Mouse (Mus musculus): ENCODE results near the gene Uaca. TPM values are rescaled to one million over a fixed set of nuclear protein-coding genes. Genes with fewer than 3 reads are reported as not detected.

Gene Uaca
- total and polyA plus RNA-seq, 3 experiments, result 0.17 to 0.34 TPM; not detected in 1

DNA sequence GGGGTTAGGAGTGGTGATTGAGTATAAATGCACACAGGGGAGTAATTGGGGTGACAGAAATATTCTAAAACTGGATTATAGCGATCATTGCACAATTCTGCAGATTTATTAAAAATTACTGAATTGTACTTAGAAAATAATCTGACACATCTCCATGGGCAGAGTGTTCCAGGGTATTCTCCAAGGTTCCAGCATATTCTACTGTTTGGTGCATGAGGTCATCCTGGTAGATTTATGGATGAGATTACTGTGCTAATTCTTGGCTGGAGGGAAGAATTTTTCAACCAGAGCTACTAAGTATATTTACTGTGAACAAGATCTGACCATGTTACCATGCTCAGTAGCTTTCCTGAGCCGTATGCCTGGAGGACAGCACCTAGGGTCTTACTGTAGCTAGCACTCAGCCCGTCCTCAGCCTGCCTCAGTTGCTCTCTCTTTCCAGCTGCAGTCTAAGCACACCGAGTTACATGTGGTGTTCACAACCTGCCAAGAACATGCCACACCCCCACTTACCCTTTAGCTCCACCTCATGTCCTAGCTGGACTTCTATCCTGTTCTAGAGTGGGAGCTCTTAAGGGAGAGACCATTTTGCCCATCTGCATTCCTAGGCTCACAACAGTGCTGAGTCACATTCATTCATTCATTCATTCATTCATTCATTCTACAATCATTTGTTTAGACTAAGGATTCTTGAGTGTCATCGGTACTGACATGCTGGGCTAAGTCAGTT is 104.1 kb downstream of the Uaca start:
- Histone ChIP-seq H3K27ac (ENCODE audit: insufficient read depth, low read depth) (no peak overlapping the region), H3K79me2 (replicated peaks; ENCODE audit: control insufficient read depth, extremely low read depth, insufficient read depth, poor library complexity, severe bottlenecking) (no peaks in the 10 kb centered on the region), H3K4me3 (replicated peaks in 1 of 3; ENCODE audit: low read depth in 2 of 3, low read length in 2 of 3, poor library complexity in 1 of 3) (no peak overlapping the region), H3K4me2 (ENCODE audit: insufficient read depth, low read depth, poor library complexity, severe bottlenecking) (no peak overlapping the region), H3K9ac (ENCODE audit: insufficient read depth, low read depth) (no peak overlapping the region), H3K36me3 (replicated peaks in 1 of 2; ENCODE audit: control insufficient read depth in 1 of 2, insufficient read depth in 1 of 2, low read length in 1 of 2) (no peaks in the 10 kb centered on the region), H3K4me1 (ENCODE audit: control insufficient read depth in 1 of 2, insufficient read depth in 2 of 2) (peaks cover 19 to 68% of the 10 kb centered on the region in 2 experiments), H3K27me3 (replicated peaks) (peaks cover 14% of the 10 kb centered on the region), H3K9me3 (replicated peaks; ENCODE audit: low read length) (no peaks in the 10 kb centered on the region)
- in situ Hi-C loops (cut with MboI; ENCODE audit: low pct_ligation_motif_present, low pct_unique_long_range_greater_than_20kb, low sequenced_read_pairs), result no loop called here
- DNase-seq (ENCODE audit: extremely low read depth), result no peak
- dilution Hi-C loops (cut with MboI; ENCODE audit: extremely low pct_ligation_motif_present, extremely low pct_unique_long_range_greater_than_20kb, low sequenced_read_pairs), result no loop called here
- no peak for TF ChIP-seq TCF12 (IDR thresholded peaks at IDR 0.05; ENCODE audit: low read depth, low read length)

DNA sequence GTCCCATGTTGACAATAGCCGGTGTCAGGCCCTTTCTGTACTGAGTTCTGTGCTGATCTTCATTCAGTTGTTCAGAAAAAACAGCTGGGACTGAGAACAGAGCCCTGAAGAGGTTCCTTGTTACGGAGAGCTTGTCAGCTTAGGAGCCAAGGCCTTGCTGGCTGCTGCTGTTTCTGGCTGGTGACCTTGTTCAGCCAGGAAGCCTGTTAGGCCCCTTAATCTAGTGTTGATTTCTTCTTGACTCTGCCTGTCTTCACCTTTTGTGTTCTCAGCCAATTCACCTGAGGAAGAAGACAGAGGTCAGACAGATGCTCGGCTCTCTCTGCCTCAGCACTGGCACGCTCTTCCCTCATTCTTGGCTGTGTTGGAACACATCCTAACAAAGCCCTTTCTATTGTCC is 104.9 kb downstream of the Uaca start:
- Histone ChIP-seq H3K9ac (ENCODE audit: insufficient read depth, low read depth) (no peak overlapping the region), H3K4me1 (ENCODE audit: control insufficient read depth in 1 of 2, insufficient read depth in 2 of 2) (peaks cover 19 to 60% of the 10 kb centered on the region in 2 experiments), H3K4me3 (replicated peaks in 1 of 3; ENCODE audit: low read depth in 2 of 3, low read length in 2 of 3, poor library complexity in 1 of 3) (no peak overlapping the region), H3K36me3 (replicated peaks in 1 of 2; ENCODE audit: control insufficient read depth in 1 of 2, insufficient read depth in 1 of 2, low read length in 1 of 2) (no peaks in the 10 kb centered on the region), H3K9me3 (replicated peaks; ENCODE audit: low read length) (no peaks in the 10 kb centered on the region), H3K79me2 (replicated peaks; ENCODE audit: control insufficient read depth, extremely low read depth, insufficient read depth, poor library complexity, severe bottlenecking) (no peaks in the 10 kb centered on the region), H3K27me3 (replicated peaks) (peaks cover 12% of the 10 kb centered on the region), H3K4me2 (ENCODE audit: insufficient read depth, low read depth, poor library complexity, severe bottlenecking) (peak overlapping the region; percentile 14; the same call in 1 of the 2 replicates), H3K27ac (ENCODE audit: insufficient read depth, low read depth) (no peak overlapping the region)
- in situ Hi-C loops (cut with MboI; ENCODE audit: low pct_ligation_motif_present, low pct_unique_long_range_greater_than_20kb, low sequenced_read_pairs) (no loop called here), dilution Hi-C loops (cut with MboI; ENCODE audit: extremely low pct_ligation_motif_present, extremely low pct_unique_long_range_greater_than_20kb, low sequenced_read_pairs) (no loop called here)
- no peak for DNase-seq (ENCODE audit: extremely low read depth)
- TF ChIP-seq JUND (conservative IDR thresholded peaks at IDR 0.05; ENCODE audit: low read depth, low read length) (no peak), CHD1 (IDR thresholded peaks at IDR 0.05; ENCODE audit: low read depth, low read length) (no peak), ELF1 (IDR thresholded peaks at IDR 0.05; ENCODE audit: low read depth, low read length) (no peak), ETS1 (conservative IDR thresholded peaks at IDR 0.05; ENCODE audit: low read depth, low read length) (no peak), MXI1 (IDR thresholded peaks at IDR 0.05; ENCODE audit: low read depth, low read length) (no peak), ZKSCAN1 (IDR thresholded peaks at IDR 0.05; ENCODE audit: borderline replicate concordance, low read depth, low read length) (no peak), E2F4 (IDR thresholded peaks at IDR 0.05; ENCODE audit: insufficient replicate concordance, low read depth, low read length) (no peak), ZC3H11A (IDR thresholded peaks at IDR 0.05; ENCODE audit: low read depth, low read length) (no peak), PAX5 (IDR thresholded peaks at IDR 0.05; ENCODE audit: low read length) (no peak)

DNA sequence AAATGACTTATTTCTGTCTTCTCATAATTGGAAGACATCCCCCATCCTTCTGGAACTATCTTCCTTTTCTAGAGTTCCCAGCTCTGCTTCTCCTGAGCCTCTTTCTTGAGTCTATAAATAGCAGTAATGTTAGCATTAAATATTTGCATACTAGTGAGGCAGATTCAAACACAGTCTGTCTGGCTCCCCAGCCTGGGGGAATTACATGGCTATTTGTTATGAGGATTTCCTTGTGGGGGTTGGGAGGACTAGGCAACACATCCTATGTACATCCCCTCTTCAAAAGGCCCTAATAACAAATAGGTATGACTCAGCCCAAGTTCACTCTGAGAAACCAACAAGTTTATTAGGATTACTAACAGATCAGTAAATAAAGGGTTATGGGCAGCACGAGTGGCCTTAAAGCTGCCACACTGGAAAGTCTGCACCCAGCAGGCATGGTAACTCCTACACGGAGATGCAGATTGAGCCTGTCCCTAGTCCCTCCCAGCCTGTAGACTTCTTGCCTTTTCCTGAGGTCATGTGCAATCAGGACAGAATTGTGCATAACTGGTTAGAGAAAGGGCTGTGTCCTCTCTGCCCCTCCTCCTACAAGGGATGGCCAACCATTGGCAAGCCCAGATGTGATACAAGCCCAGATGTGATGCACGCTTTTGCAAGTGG is 105.6 kb downstream of the Uaca start:
- Histone ChIP-seq H3K36me3 (replicated peaks in 1 of 2; ENCODE audit: control insufficient read depth in 1 of 2, insufficient read depth in 1 of 2, low read length in 1 of 2) (no peaks in the 10 kb centered on the region), H3K27ac (ENCODE audit: insufficient read depth, low read depth) (no peak overlapping the region), H3K79me2 (replicated peaks; ENCODE audit: control insufficient read depth, extremely low read depth, insufficient read depth, poor library complexity, severe bottlenecking) (no peaks in the 10 kb centered on the region), H3K9ac (ENCODE audit: insufficient read depth, low read depth) (no peak overlapping the region), H3K4me3 (replicated peaks in 1 of 3; ENCODE audit: low read depth in 2 of 3, low read length in 2 of 3, poor library complexity in 1 of 3) (no peak overlapping the region), H3K27me3 (replicated peaks) (peaks cover 6% of the 10 kb centered on the region), H3K4me1 (ENCODE audit: control insufficient read depth in 1 of 2, insufficient read depth in 2 of 2) (peaks cover 16 to 57% of the 10 kb centered on the region in 2 experiments), H3K9me3 (replicated peaks; ENCODE audit: low read length) (no peaks in the 10 kb centered on the region), H3K4me2 (ENCODE audit: insufficient read depth, low read depth, poor library complexity, severe bottlenecking) (peak overlapping the region; percentile 14; the same call in 1 of the 2 replicates)
- TF ChIP-seq RAD21 (IDR thresholded peaks at IDR 0.05; ENCODE audit: low read depth, low read length), result no peak
- TF ChIP-seq MAZ (IDR thresholded peaks at IDR 0.05; ENCODE audit: low read depth, low read length), result no peak
- TF ChIP-seq HCFC1 (IDR thresholded peaks at IDR 0.05; ENCODE audit: low read depth, low read length), result no peak
- TF ChIP-seq MEF2A (IDR thresholded peaks at IDR 0.05; ENCODE audit: borderline replicate concordance, low read depth, low read length), result 0 out of 2 replicates have a peak, but pooled peaks have one; percentile 26
- no peak for TF ChIP-seq MAX (IDR thresholded peaks at IDR 0.05; ENCODE audit: low read length)
- TF ChIP-seq UBTF (IDR thresholded peaks at IDR 0.05; ENCODE audit: low read depth, low read length), result no peak
- peak; percentile 19; the same call in 1 of the 2 replicates for TF ChIP-seq BHLHE40 (IDR thresholded peaks at IDR 0.05; ENCODE audit: low read depth, low read length)
- peak; percentile 49 for DNase-seq (ENCODE audit: extremely low read depth)
- dilution Hi-C loops (cut with MboI; ENCODE audit: extremely low pct_ligation_motif_present, extremely low pct_unique_long_range_greater_than_20kb, low sequenced_read_pairs) (no loop called here), in situ Hi-C loops (cut with MboI; ENCODE audit: low pct_ligation_motif_present, low pct_unique_long_range_greater_than_20kb, low sequenced_read_pairs) (no loop called here)
